Mouse (Mus musculus) heart, embryonic 13.5 days (tissue): ENCODE data around the gene Amacr. TPM values are rescaled to one million over a fixed set of nuclear protein-coding genes. Genes with fewer than 3 reads are reported as not detected.

ENCODE experiments used
- ATAC-seq: fragments of 200-750 bp; cut with Nextera tagmentation; 2 replicates; pipeline ENCODE4 v1.8.0; 2017; ENCODE audit warnings: moderate TSS enrichment; ENCODE audit not compliant: insufficient number of reproducible peaks, low FRiP score, low TSS enrichment; ENCODE audit errors: extremely low read depth
- H3K27ac ChIP-seq: fragments of 300-500 bp; sonication (generic); replicated peaks from 2 replicates; pipeline ENCODE4 v1.5.1; 2015; ENCODE audit warnings: moderate library complexity, mild to moderate bottlenecking, inconsistent platforms
- H3K27me3 ChIP-seq: fragments of 300-500 bp; sonication (generic); replicated peaks from 2 replicates; pipeline ENCODE4 v1.6.1; 2015; ENCODE audit warnings: mild to moderate bottlenecking, inconsistent platforms
- H3K36me3 ChIP-seq: fragments of 300-500 bp; sonication (generic); 2 replicates; pipeline ENCODE4 v1.6.1; 2015; ENCODE audit warnings: mild to moderate bottlenecking, inconsistent platforms
- H3K4me1 ChIP-seq: fragments of 300-500 bp; sonication (generic); 2 replicates; pipeline ENCODE4 v1.6.1; 2015; ENCODE audit warnings: inconsistent platforms
- H3K4me2 ChIP-seq: fragments of 300-500 bp; sonication (generic); 2 replicates; pipeline ENCODE4 v1.6.1; 2015; ENCODE audit warnings: inconsistent platforms, mild to moderate bottlenecking, moderate library complexity
- H3K4me3 ChIP-seq: fragments of 300-500 bp; sonication (generic); 2 replicates; pipeline ENCODE4 v1.5.1; 2015; ENCODE audit warnings: moderate library complexity, mild to moderate bottlenecking, inconsistent platforms
- H3K9ac ChIP-seq: fragments of 300-500 bp; sonication (generic); 2 replicates; pipeline ENCODE4 v1.6.1; 2015; ENCODE audit warnings: inconsistent platforms, mild to moderate bottlenecking, moderate library complexity
- H3K9me3 ChIP-seq: fragments of 300-500 bp; sonication (generic); 2 replicates; pipeline ENCODE4 v1.6.1; 2016; ENCODE audit warnings: inconsistent platforms
- WGBS: fragments of 180-500 bp; shearing (Covaris S2); methylation state at CpG from one replicate; pipeline ENCODE4 v1.1.7; 2015; ENCODE audit warnings: mixed read lengths; 5-methylcytosine and 5-hydroxymethylcytosine counted together
- polyA plus RNA-seq: library from polyadenylated mRNA; unstranded; fragments of >200 nt; fragmentation: Nextera tagmentation; extraction: Ambion mirVana; gene quantifications from 2 replicates; pipeline ENCODE4 v1.2.1, GENCODE M21; 2015

Amacr gene
- polyA plus RNA-seq, 1 experiment from 2014 or later, result 12.1 TPM

DNA sequence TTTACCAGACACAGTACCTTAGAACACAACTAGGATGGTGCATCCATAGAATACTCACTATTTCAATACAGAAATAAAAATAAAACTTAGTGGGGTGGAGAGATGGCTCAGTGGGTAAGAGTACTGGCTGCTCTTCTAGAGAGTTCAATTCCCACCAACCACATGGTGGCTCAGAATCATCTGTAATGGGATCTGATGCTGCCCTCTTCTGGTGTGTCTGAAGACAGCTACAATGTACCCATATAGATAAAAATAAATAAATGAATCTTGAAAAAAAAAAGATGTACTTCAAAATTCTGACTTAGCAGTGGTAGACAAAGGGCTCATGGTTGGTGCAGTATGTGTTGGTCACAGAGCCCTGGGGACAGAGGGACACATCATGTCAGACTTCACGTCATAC lies 10.0 kb downstream of the Amacr start:
- ATAC-seq, result no peak
- WGBS, result 87% methylated on average over 1 of the region's 1 CpGs
- no peak overlapping the region for H3K4me2 ChIP-seq
- no peaks in the 10 kb centered on the region for H3K4me1 ChIP-seq
- no peaks in the 10 kb centered on the region for H3K9me3 ChIP-seq
- H3K9ac ChIP-seq, result no peak overlapping the region
- H3K36me3 ChIP-seq, result peaks cover 39% of the 10 kb centered on the region
- H3K27ac ChIP-seq, result no peak overlapping the region
- no peak overlapping the region for H3K4me3 ChIP-seq
- no peaks in the 10 kb centered on the region for H3K27me3 ChIP-seq

GRCm38 (mm10) chr15:10999832-11000231 lies 18.3 kb downstream of the Amacr start:
- no peak overlapping the region for H3K9ac ChIP-seq
- peaks cover 11% of the 10 kb centered on the region for H3K36me3 ChIP-seq
- H3K27ac ChIP-seq, result no peak overlapping the region
- 44% methylated on average over 5 of the region's 5 CpGs for WGBS
- H3K4me3 ChIP-seq, result peak overlapping the region; percentile 24; the same call in 1 of the 2 replicates
- H3K4me2 ChIP-seq, result peak overlapping the region; percentile 44
- no peaks in the 10 kb centered on the region for H3K4me1 ChIP-seq
- ATAC-seq, result no peak
- H3K27me3 ChIP-seq, result no peaks in the 10 kb centered on the region
- no peaks in the 10 kb centered on the region for H3K9me3 ChIP-seq

GRCm38 (mm10) chr15:11000421-11000820 lies 18.9 kb downstream of the Amacr start, which contains the start of gene Slc45a2:
TSS of gene Slc45a2 (plus strand) at chr15:11000721.
- H3K9ac ChIP-seq, result no peak within 1 kb of the TSS
- no peaks in the 10 kb centered on the region for H3K9me3 ChIP-seq
- WGBS, result 42% methylated on average over 7 of the region's 7 CpGs
- peaks cover 6% of the 10 kb centered on the region for H3K36me3 ChIP-seq
- H3K4me2 ChIP-seq, result peak within 1 kb of the TSS; percentile 44
- ATAC-seq, result no peak
- H3K4me3 ChIP-seq, result peak within 1 kb of the TSS; percentile 24; the same call in 1 of the 2 replicates
- no peaks in the 10 kb centered on the region for H3K4me1 ChIP-seq
- H3K27ac ChIP-seq, result no peak within 1 kb of the TSS
- no peaks in the 10 kb centered on the region for H3K27me3 ChIP-seq

- Histone ChIP-seq H3K36me3 (no peaks in the 10 kb centered on the region), H3K9me3 (no peaks in the 10 kb centered on the region), H3K4me1 (no peaks in the 10 kb centered on the region), H3K27me3 (peaks cover 9% of the 10 kb centered on the region; the same call in 1 of the 2 replicates), H3K4me2 (no peak overlapping the region), H3K4me3 (no peak overlapping the region), H3K9ac (no peak overlapping the region), H3K27ac (no peak overlapping the region)
- 82% methylated on average over 4 of the region's 4 CpGs for WGBS
- no peak for ATAC-seq
These were observed 22.2 kb downstream of the Amacr start for GRCm38 (mm10) chr15:11003791-11004190.

DNA sequence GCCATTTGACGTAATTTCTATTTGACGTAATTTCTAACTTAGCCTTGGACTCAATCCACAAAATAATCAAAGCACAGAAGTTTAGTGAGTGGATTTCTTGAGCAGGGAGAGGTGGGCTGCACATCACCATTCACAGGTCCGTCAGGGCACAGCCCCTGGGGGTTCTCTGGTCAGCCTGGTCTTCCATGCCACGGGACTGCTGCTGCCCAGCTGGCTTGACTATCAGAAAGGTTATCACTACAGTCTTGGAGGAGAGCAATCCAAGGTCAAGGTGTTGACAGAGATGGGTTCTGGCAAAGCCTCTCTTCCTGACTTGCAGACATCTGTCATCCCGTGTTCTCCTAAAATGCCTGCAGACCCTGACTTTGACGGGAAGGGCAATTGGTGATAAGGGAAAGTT lies 23.1 kb downstream of the Amacr start:
- H3K4me2 ChIP-seq, result no peak overlapping the region
- no peaks in the 10 kb centered on the region for H3K4me1 ChIP-seq
- H3K9me3 ChIP-seq, result no peaks in the 10 kb centered on the region
- H3K27ac ChIP-seq, result no peak overlapping the region
- H3K36me3 ChIP-seq, result no peaks in the 10 kb centered on the region
- H3K9ac ChIP-seq, result no peak overlapping the region
- peaks cover 9% of the 10 kb centered on the region; the same call in 1 of the 2 replicates for H3K27me3 ChIP-seq
- no peak overlapping the region for H3K4me3 ChIP-seq
- ATAC-seq, result no peak
- WGBS, result 35% methylated on average over 6 of the region's 6 CpGs

DNA sequence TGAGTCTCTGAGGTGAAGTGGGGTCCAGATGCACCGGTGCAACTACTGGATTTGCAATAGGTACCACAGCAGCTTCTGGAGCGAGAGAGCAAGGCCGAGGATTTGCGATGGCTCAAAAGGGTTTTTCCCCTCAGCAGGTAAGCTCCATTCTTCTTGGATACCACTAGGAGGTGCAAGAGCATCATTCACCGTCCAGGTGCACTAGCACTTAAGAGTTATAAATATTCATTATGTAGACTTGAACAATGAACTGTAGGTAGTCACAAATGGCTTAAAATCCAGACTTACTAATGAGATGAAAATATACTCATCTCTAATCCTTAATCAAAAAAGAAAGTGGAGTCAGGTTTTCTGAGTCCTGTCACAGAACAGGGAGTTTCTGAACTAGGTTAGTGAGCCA lies 27.2 kb downstream of the Amacr start:
- WGBS, result 19% methylated on average over 5 of the region's 5 CpGs
- H3K4me2 ChIP-seq, result no peak overlapping the region
- ATAC-seq, result no peak

DNA sequence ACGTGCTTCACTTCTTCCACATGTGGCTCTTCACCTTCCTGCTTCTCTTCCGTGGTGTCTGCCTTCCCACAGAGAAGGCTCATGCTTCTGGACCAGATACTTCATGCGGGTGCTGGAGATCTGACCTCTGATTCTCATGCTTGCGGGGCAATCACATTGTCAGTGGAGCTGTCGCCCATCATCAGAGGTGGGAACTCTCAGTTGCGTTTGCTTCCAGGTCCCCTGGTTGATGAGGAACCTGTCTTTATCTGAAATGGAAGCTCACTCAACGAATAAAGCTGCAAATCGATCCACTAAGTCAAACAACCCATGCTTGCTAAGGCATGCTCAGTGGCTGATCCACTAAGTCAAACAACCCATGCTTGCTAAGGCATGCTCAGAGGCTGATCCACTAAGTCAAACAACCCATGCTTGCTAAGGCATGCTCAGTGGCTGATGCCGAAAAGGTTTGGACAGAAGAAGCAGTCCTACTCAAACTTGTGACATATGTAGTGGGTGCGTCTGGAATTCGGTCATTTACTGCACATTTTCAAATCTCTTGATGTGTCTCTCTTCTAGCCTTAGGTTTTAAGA lies 29.5 kb downstream of the Amacr start:
- no peak overlapping the region for H3K4me2 ChIP-seq
- no peaks in the 10 kb centered on the region for H3K36me3 ChIP-seq
- no peak overlapping the region for H3K4me3 ChIP-seq
- peaks cover 15% of the 10 kb centered on the region for H3K27me3 ChIP-seq
- no peaks in the 10 kb centered on the region for H3K4me1 ChIP-seq
- no peak overlapping the region for H3K27ac ChIP-seq
- no peak for ATAC-seq
- no peak overlapping the region for H3K9ac ChIP-seq
- WGBS, result 76% methylated on average over 11 of the region's 11 CpGs
- no peaks in the 10 kb centered on the region for H3K9me3 ChIP-seq

More for the DNA sequence above, 27.2 kb downstream of the Amacr start:
- Histone ChIP-seq H3K27ac (no peak overlapping the region), H3K4me3 (no peak overlapping the region), H3K36me3 (no peaks in the 10 kb centered on the region), H3K9ac (no peak overlapping the region), H3K9me3 (no peaks in the 10 kb centered on the region), H3K4me1 (no peaks in the 10 kb centered on the region), H3K27me3 (peaks cover 15% of the 10 kb centered on the region)

GRCm38 (mm10) chr15:11014931-11015330 lies 33.4 kb downstream of the Amacr start:
- no peaks in the 10 kb centered on the region for H3K36me3 ChIP-seq
- 27% methylated on average over 2 of the region's 2 CpGs for WGBS

GRCm38 (mm10) chr15:11026801-11027561 lies 45.4 kb downstream of the Amacr start:
- WGBS, result 59% methylated on average over 4 of the region's 4 CpGs
- no peak for ATAC-seq

More at GRCm38 (mm10) chr15:11014931-11015330, 33.4 kb downstream of the Amacr start:
- Histone ChIP-seq H3K9me3 (no peaks in the 10 kb centered on the region), H3K4me3 (no peak overlapping the region), H3K9ac (no peak overlapping the region), H3K27me3 (peaks cover 6% of the 10 kb centered on the region), H3K4me1 (no peaks in the 10 kb centered on the region), H3K4me2 (no peak overlapping the region), H3K27ac (no peak overlapping the region)
- ATAC-seq, result no peak

DNA sequence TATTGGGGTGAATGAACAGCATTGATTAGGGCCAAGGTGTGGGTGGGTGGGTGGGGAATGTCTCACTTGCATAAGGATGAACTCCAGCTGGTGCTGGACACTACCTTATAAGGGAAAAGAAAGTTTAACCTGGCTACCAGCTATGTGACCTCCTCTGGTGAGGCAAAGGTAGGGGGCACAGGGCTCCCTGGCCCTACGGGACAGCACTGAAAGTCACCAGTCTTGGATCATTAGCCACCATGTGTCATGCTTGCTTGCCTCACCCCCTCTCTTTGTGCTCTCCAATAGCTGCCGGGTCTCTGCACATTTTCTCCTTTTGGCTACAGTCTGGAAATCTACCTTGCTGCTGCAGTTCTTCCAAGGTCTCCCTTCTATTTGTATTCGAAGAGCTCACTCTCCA lies 48.6 kb downstream of the Amacr start:
- H3K4me1 ChIP-seq, result no peaks in the 10 kb centered on the region
- H3K27me3 ChIP-seq, result peaks cover 35% of the 10 kb centered on the region
- H3K9me3 ChIP-seq, result no peaks in the 10 kb centered on the region
- no peaks in the 10 kb centered on the region for H3K36me3 ChIP-seq
- H3K4me3 ChIP-seq, result no peak overlapping the region
- no peak for ATAC-seq
- 59% methylated on average over 3 of the region's 3 CpGs for whole genome bisulfite sequencing
- H3K9ac ChIP-seq, result no peak overlapping the region
- H3K4me2 ChIP-seq, result no peak overlapping the region
- H3K27ac ChIP-seq, result no peak overlapping the region

More at GRCm38 (mm10) chr15:11026801-11027561, 45.4 kb downstream of the Amacr start:
- Histone ChIP-seq H3K4me1 (no peaks in the 10 kb centered on the region), H3K27ac (no peak overlapping the region), H3K4me2 (no peak overlapping the region), H3K9me3 (no peaks in the 10 kb centered on the region), H3K9ac (no peak overlapping the region), H3K36me3 (no peaks in the 10 kb centered on the region), H3K27me3 (peaks cover 5% of the 10 kb centered on the region; the same call in 1 of the 2 replicates), H3K4me3 (no peak overlapping the region)

DNA sequence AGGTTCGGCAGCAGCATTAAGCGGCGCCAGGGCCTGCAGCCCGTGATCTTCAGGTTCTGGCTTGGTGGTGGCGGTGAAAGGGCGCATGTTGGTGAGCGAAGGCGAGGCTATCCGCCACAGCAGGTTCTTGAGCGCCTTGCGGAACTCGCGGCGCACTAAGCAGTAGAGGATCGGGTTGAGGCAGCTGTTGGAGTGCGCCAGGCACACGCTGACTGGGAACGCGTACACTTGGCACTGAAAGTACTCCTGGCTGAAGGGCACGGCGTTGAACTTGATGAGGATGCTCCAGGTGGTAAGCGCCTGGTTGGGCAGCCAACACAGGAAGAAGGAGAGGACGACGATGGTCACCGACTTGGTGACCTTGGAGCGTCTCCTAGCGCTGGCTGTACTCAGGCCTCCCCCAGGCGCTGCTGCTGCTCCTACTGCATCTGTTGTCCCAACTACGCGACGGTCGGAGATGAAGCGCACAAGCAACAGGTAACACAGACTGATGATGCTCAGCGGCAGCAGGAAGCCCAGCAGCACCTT lies 54.5 kb downstream of the Amacr start:
- Histone ChIP-seq H3K4me2 (peak overlapping the region; percentile 67), H3K27me3 (peaks cover 67% of the 10 kb centered on the region), H3K9ac (no peak overlapping the region), H3K9me3 (no peaks in the 10 kb centered on the region), H3K4me1 (peaks cover 25% of the 10 kb centered on the region), H3K36me3 (no peaks in the 10 kb centered on the region), H3K27ac (no peak overlapping the region), H3K4me3 (peak overlapping the region; percentile 47)
- WGBS, result 6% methylated on average over 34 of the region's 34 CpGs
- no peak for ATAC-seq
